Comparison of ENCODE assay signal across 18 mouse cellular contexts in genomic region chr17:73227361-73227760, GRCm38 (mm10).
DNase-seq lines count a peak whose midpoint lies in the region; ATAC-seq lines count a peak whose summit lies in the region.
"Had no signal": no experiment of that assay in that cellular context is flagged by ENCODE, and none has a peak within 500 bp of the region (broad histone marks: within the 10 kb centered on the region; RNA-seq: fewer than 3 reads in every experiment).

No protein-coding gene starts in this region.

- peak overlapping the region; percentile 92 for H3K27ac ChIP-seq in heart, embryonic 11.5 days (ENCODE audit: low read depth, low read length)
- H3K27ac ChIP-seq in hindbrain, embryonic 14.5 days: peak overlapping the region; percentile 87; the same call in 1 of the 2 replicates
- no peak overlapping the region for H3K27ac ChIP-seq in hindbrain, embryonic 10.5 days
- H3K27ac ChIP-seq in forebrain, embryonic 10.5 days: no peak overlapping the region
- H3K27ac ChIP-seq: gastrocnemius, adult 2 months; liver, embryonic 13.5 days; lung, embryonic 15.5 days; neural tube, embryonic 12.5 days; stomach, postnatal 0 days had no signal

- H3K27me3 ChIP-seq in heart, embryonic 11.5 days (ENCODE audit: control insufficient read depth, insufficient read depth, low read length): no peaks in the 10 kb centered on the region
- no peaks in the 10 kb centered on the region for H3K27me3 ChIP-seq in hindbrain, embryonic 14.5 days (ENCODE audit: control insufficient read depth, insufficient read depth, low read length)
- H3K27me3 ChIP-seq in hindbrain, embryonic 10.5 days (ENCODE audit: insufficient read depth, poor library complexity, severe bottlenecking): no peaks in the 10 kb centered on the region
- no peaks in the 10 kb centered on the region for H3K27me3 ChIP-seq in forebrain, embryonic 10.5 days (ENCODE audit: poor library complexity, severe bottlenecking)
- H3K27me3 ChIP-seq: liver, embryonic 13.5 days; lung, embryonic 15.5 days; neural tube, embryonic 12.5 days had no signal

- no peak for DNase-seq in heart, adult 8-10 months (ENCODE audit: low spot score)
- no peak for DNase-seq in hindbrain, embryonic 14.5 days (ENCODE audit: low spot score)
- DNase-seq in hindbrain, embryonic 10.5 days (ENCODE audit: low spot score): no peak
- no peak for DNase-seq in forebrain, embryonic 10.5 days (ENCODE audit: extremely low spot score, low spot score)
- no peak for DNase-seq in kidney, adult 8-10 months
- DNase-seq: adrenal gland, postnatal 25 days; cerebellum, adult 9-10 months; gastrocnemius, adult 2 months; kidney, adult 18-20 months; kidney, postnatal 25 days; liver, embryonic 13.5 days; right cerebral cortex, postnatal 14 days had no signal

- H3K9ac ChIP-seq in heart, embryonic 11.5 days (ENCODE audit: low read depth, low read length): no peak overlapping the region
- H3K9ac ChIP-seq in hindbrain, embryonic 14.5 days: no peak overlapping the region
- H3K9ac ChIP-seq: liver, embryonic 13.5 days; lung, embryonic 15.5 days; neural tube, embryonic 12.5 days had no signal

- H3K36me3 ChIP-seq in heart, embryonic 11.5 days (ENCODE audit: control insufficient read depth, insufficient read depth, low read length): no peaks in the 10 kb centered on the region
- H3K36me3 ChIP-seq in hindbrain, embryonic 14.5 days (replicated peaks; ENCODE audit: control insufficient read depth, insufficient read depth): no peaks in the 10 kb centered on the region
- H3K36me3 ChIP-seq in hindbrain, embryonic 10.5 days: no peaks in the 10 kb centered on the region
- H3K36me3 ChIP-seq in forebrain, embryonic 10.5 days (replicated peaks): no peaks in the 10 kb centered on the region
- H3K36me3 ChIP-seq: liver, embryonic 13.5 days; lung, embryonic 15.5 days; neural tube, embryonic 12.5 days had no signal

- H3K4me3 ChIP-seq in heart, embryonic 11.5 days (ENCODE audit: low read depth, low read length): no peak overlapping the region
- H3K4me3 ChIP-seq in hindbrain, embryonic 14.5 days (replicated peaks; ENCODE audit: low read length): no peak overlapping the region
- no peak overlapping the region for H3K4me3 ChIP-seq in hindbrain, embryonic 10.5 days
- H3K4me3 ChIP-seq in forebrain, embryonic 10.5 days: no peak overlapping the region
- H3K4me3 ChIP-seq: gastrocnemius, adult 2 months; liver, embryonic 13.5 days; lung, embryonic 15.5 days; neural tube, embryonic 12.5 days had no signal

- no peaks in the 10 kb centered on the region for H3K9me3 ChIP-seq in heart, embryonic 11.5 days (replicated peaks; ENCODE audit: control insufficient read depth, low read length)
- no peaks in the 10 kb centered on the region for H3K9me3 ChIP-seq in hindbrain, embryonic 14.5 days (ENCODE audit: control insufficient read depth, low read length)
- no peaks in the 10 kb centered on the region for H3K9me3 ChIP-seq in hindbrain, embryonic 10.5 days
- no peaks in the 10 kb centered on the region for H3K9me3 ChIP-seq in forebrain, embryonic 10.5 days
- H3K9me3 ChIP-seq: liver, embryonic 13.5 days; lung, embryonic 15.5 days; neural tube, embryonic 12.5 days had no signal

- 64% methylated on average over 3 of the region's 3 CpGs for WGBS in heart, embryonic 11.5 days (ENCODE audit: insufficient replicate concordance)
- WGBS in hindbrain, embryonic 14.5 days: 90% methylated on average over 3 of the region's 3 CpGs
- WGBS in hindbrain, embryonic 10.5 days: 94% methylated on average over 3 of the region's 3 CpGs
- 91% methylated on average over 3 of the region's 3 CpGs for WGBS in forebrain, embryonic 10.5 days

- H3K4me1 ChIP-seq in heart, embryonic 11.5 days (ENCODE audit: control insufficient read depth, insufficient read depth, low read length): peaks cover 38% of the 10 kb centered on the region
- peaks cover 30% of the 10 kb centered on the region for H3K4me1 ChIP-seq in hindbrain, embryonic 14.5 days (replicated peaks; ENCODE audit: control insufficient read depth, insufficient read depth, low read length)
- peaks cover 18% of the 10 kb centered on the region for H3K4me1 ChIP-seq in hindbrain, embryonic 10.5 days (replicated peaks)
- peaks cover 27% of the 10 kb centered on the region for H3K4me1 ChIP-seq in forebrain, embryonic 10.5 days

- no peak for ATAC-seq in heart, embryonic 11.5 days (replicated peaks; ENCODE audit: insufficient number of reproducible peaks, low FRiP score, low TSS enrichment)
- no peak for ATAC-seq in hindbrain, embryonic 14.5 days (ENCODE audit: low FRiP score)
- peak; percentile 56 for ATAC-seq in CD4-positive, CD25-positive, alpha-beta regulatory T cell, adult 4 months
- ATAC-seq in megakaryocyte, adult 5-6 weeks (ENCODE audit: poor library complexity, severe bottlenecking): peak; percentile 54

- H3K4me2 ChIP-seq in heart, embryonic 11.5 days: no peak overlapping the region
- H3K4me2 ChIP-seq in hindbrain, embryonic 14.5 days (replicated peaks): no peak overlapping the region
- H3K4me2 ChIP-seq: liver, embryonic 13.5 days; lung, embryonic 15.5 days; neural tube, embryonic 12.5 days had no signal

Comparison
In these comparisons a context has a peak if more than half of its experiments do, and no peak if none do; other contexts are left out.
1. H3K27ac ChIP-seq: peak in heart, embryonic 11.5 days (single experiment) and hindbrain, embryonic 14.5 days (single experiment); none in hindbrain, embryonic 10.5 days (single experiment) and forebrain, embryonic 10.5 days (single experiment).
2. ATAC-seq: peak in CD4-positive, CD25-positive, alpha-beta regulatory T cell, adult 4 months (single experiment) and megakaryocyte, adult 5-6 weeks (single experiment); none in heart, embryonic 11.5 days (single experiment) and hindbrain, embryonic 14.5 days (single experiment).